Mouse (Mus musculus) embryo, embryonic 11.5 days (tissue): Measurements from ENCODE around the gene B9d2.
"Not testable (repeated sequence)": the region's sequence is repeated elsewhere in the genome, so short reads cannot be mapped to it uniquely, and the experiment has no call there.

Experiments used
- DNase-seq: peaks from one replicate; pipeline ENCODE4 v3.0.0-alpha.2; 2012; ENCODE audit warnings: low read depth, low spot score

B9d2 gene

GRCm38 (mm10) chr7:25703793-25704494 is 23.4 kb downstream of the B9d2 start:
- no peak for DNase-seq

DNA sequence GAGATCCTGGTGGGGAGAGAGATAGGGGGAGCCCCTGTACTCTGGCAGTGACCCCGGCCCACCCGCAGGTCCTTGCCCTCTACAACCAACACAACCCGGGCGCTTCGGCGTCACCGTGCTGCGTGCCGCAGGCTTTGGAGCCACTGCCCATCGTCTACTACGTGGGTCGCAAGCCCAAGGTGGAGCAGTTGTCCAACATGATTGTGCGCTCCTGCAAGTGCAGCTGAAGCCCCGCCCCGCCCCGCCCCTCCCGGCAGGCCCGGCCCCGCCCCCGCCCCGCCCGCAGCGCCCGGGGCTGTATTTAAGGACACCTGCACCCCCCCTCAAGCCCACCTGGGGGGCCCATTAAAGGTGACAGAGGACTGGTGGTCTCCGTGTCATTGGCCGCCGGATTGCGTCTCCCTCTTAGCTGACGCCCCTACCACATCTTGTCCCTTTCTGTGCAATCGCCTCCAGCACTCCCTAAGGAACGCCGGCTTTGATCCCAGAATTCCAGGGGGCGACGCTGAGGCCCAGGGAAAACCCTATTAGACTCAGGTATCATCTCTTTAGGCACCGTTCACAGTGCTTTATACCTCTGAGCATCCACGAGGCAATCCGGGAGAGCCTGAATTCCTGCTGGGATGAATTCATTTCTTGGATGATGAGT is 24.3 kb downstream of the B9d2 start:
- no peak for DNase-seq

- no peak for DNase-seq
Observed at GRCm38 (mm10) chr7:25705801-25706251, 25.2 kb downstream of the B9d2 start.

DNA sequence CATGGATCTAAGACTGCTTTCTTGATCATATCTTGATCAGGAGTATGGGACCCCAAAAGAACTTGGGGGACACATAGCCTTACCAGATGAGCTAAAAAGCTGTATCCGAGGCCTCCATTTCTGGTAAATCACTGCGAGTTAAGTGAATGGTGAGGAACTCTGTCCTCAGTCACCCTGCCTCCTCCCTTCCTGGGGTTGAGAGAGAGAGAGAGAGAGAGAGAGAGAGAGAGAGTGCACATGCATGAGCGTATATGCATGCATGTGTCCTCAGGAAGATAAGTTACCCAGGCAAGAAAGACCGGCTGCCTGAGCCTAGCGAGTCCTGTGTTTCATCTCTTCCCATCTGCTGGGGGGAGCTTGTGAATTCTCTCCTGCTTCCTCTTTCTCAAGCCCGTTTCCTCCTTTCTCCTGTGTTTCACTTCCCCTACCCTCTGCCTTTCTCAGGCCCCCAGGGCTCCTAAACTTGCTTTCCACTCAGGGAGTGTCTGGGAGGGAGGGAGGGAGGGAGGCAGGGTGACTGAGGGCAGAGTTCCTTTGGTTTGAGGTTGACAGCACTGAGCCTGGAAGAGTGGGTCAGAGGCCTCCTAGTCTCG is 26.1 kb downstream of the B9d2 start:
- no peak for DNase-seq

- DNase-seq: no peak
Observed at GRCm38 (mm10) chr7:25707581-25708292, 27.2 kb downstream of the B9d2 start.

- DNase-seq: no peak
Observed at GRCm38 (mm10) chr7:25709961-25710360, 29.4 kb downstream of the B9d2 start.

- DNase-seq: no peak
Observed at GRCm38 (mm10) chr7:25710519-25711130, 30.0 kb downstream of the B9d2 start.

DNA sequence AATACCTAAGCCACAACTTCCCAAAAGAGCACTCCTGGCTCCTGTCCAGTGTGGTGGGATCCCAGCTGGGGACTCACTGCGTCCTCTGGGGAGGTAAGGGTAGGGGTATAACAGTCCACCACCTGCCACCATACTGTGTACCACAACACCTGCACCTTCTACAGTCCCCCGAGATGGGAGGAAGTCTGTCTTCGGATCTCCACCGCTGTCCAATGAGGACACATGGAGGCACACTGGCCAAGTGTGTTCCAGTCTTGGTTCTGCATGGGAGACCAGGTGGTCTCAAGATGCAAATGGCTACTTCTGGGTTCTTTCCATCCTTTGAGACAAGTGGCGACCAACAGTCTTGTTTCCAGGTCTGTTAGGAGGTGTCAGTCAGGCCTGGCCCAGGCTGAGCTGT is 30.6 kb downstream of the B9d2 start:
- no peak for DNase-seq

- DNase-seq: no peak
Observed at GRCm38 (mm10) chr7:25711731-25712197, 31.2 kb downstream of the B9d2 start.

- DNase-seq: no peak
Observed at GRCm38 (mm10) chr7:25712801-25713200, 32.2 kb downstream of the B9d2 start.

GRCm38 (mm10) chr7:25714581-25714980 is 34.0 kb downstream of the B9d2 start:
- DNase-seq: no peak

DNA sequence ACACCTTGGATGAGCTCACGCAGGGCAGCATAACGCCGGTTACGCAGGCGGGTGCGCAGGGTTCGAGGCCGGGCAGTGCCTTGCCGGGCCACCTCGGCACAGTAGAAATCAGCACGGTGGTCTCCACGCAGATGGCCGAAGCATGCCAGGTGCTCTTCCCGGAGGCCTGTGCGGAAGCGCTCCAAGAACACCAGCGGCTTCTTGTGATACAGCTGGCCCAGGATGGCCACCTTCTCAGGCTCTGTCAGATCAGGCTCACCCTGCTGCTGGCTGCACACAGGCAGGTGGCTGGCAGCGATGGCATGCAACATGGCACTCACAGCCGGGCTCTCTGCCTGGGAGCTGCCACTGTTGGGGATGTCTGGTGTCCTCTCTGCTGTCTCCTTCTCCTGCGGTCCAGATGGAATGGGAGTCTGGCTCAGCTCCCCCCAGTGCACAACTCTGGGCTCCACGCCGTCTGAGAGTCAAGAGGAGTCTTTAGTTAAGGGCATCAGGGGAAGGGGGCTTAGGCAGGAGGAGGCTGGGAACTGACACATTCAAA is 35.2 kb downstream of the B9d2 start:
- no peak for DNase-seq

DNA sequence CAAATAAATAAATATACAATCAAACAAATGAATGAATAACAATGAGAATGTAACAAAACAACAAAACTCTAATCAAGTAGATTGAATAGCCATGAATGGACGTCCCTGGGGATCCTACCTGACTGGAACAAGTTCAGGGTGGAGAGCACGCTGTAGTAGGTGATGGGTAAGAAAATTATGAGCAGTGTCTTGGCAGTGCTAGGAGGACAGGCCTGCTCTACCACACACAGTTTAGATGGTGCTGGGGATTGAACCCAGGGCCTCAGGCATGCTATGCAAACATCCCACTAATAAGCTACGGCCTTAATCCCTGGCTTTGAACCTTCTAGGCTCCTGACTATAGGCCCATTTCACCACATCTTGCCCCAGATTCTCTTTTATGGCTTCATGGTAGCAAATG is 36.9 kb downstream of the B9d2 start:
- DNase-seq: no peak

- peak; percentile 88 for DNase-seq
Observed at GRCm38 (mm10) chr7:25718788-25719417, 38.3 kb downstream of the B9d2 start, which contains the start of gene Ccdc97. Ccdc97 (minus strand) TSS chr7:25719088.

DNA sequence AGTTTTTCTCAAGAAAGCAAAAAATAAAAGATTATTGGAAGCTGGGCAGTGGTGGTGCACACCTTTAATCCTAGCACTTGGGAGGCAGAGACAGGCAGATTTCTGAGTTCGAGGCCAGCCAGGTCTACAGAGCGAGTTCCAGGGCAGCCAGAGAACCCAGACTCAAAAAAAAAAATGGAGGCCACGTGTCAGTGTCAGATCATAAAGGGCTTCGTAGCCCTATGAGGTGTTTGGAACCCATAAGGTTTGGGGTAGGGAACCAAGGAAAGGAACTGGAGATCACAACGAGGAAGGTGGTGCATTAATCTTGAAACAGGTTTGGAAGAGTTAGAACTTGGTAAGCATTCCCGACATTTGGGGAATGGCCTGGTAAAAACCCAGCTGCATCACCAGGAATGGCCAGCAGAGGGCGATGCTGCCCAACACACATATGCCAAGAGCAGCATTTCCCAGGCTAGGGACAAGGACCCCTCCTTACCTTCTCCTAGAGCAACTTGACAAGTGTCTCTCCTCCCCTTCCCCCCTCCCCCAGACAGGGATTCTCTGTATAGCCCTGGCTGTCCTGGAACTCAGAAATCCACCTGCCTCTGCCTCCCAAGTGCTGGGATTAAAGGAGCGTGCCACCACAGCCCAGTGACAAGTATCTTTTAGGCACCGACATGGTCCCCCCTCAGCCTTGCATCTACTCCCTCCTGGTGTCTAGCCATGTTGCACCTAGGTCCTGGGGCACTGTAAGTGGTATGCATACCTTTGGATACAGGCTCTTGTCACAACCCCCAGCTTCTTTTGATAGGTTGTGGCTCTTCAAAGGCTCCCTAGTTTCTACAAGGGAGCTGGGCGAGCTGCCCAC is 39.4 kb downstream of the B9d2 start:
- peak; percentile 68 for DNase-seq

DNA sequence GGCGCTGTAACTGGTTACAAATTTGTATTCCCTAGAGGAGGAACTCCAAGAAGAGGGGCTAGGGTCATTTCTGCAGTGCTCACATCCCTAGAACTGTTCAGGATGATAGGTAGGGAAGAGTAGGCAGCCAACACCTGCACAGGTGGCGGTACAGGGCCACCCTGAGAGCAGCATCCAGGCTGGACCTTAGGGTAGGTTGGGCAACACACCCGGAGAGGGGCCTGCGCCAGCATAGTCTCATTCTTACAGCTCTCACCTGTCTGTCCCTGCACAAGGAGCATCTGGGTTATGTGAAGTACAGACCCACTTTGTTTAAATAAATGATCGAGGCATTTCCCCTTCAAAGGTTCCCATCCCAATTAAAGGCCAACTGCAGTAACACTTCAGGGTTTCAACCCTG is 40.2 kb downstream of the B9d2 start:
- DNase-seq: no peak

DNA sequence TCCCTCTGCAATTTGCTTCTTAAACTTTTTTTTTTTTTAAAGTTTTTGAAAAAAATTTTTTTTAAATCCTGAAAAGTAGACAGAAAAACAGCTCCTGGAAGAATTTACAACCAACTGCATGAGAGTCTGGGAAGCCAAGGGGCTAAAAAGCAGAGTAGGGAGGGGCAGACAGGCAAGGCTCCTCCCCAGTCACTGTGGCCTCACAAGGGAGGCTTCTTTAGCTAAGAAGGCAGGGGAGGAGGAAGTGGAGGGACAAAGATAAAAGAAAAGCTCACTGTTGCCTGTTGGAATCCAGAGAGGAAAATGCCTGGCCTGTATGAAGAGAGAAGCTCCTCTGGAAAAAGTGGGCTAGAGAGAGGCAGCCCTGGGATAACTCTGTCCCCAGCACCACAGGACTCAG is 41.2 kb downstream of the B9d2 start:
- not testable (repeated sequence) for DNase-seq

GRCm38 (mm10) chr7:25725886-25726285 is 45.3 kb downstream of the B9d2 start:
- DNase-seq: no peak

DNA sequence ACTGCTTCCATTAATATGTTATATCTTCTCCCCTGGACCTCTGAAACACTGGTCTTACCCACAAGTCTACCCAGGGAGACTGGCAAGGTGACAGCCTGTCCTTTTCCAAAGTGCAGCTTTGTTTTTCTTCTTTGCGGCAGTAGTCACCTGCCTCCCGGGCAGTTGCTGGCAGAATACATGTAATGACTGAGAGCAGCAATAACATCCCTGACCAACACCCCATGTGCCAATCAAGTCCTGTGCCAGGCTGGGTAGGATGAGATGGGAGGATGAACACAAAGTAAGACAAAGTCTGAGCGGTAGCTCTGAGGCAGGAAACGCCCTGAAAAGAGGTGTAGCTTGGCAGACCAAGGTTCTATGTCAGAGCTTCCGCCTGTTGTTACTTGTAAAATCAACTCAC is 47.2 kb downstream of the B9d2 start:
- no peak for DNase-seq

DNA sequence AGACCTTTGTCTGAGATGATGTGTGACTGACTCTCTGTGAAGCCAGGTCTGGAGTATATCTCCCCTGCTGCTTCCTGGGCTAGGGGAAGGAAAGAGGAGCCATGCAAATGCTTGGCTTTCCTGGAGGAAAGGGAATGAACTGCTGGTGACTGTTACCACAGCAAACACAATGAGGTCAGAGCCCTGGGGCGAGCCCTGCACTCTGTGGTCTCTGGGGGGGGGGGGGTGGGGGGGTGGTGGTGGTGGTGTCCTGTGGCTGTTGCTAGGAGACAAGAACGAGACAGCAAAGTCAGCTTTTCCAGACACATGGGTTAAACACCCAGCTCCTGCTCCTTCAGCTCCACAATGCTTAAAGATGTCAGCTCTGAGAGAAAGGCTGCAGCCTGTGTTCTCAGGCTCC is 48.8 kb downstream of the B9d2 start:
- DNase-seq: no peak
